Mouse (Mus musculus) cerebellum, adult 2 months (tissue): Measurements from ENCODE around the gene A230050P20Rik.

Experiments used
- CTCF ChIP-seq: fragments of 200-500 bp; IDR thresholded peaks from 2 replicates; pipeline ENCODE4 v1.5.1; 2011; ENCODE audit warnings: low read depth, mild to moderate bottlenecking, control low read depth, low read length, moderate library complexity, borderline replicate concordance; ENCODE audit not compliant: insufficient read depth
- POLR2A ChIP-seq: fragments of 200-500 bp; IDR thresholded peaks from 2 replicates; pipeline ENCODE4 v1.6.1; 2011; ENCODE audit warnings: low read length, control low read depth, borderline replicate concordance; ENCODE audit not compliant: insufficient read depth

DNA sequence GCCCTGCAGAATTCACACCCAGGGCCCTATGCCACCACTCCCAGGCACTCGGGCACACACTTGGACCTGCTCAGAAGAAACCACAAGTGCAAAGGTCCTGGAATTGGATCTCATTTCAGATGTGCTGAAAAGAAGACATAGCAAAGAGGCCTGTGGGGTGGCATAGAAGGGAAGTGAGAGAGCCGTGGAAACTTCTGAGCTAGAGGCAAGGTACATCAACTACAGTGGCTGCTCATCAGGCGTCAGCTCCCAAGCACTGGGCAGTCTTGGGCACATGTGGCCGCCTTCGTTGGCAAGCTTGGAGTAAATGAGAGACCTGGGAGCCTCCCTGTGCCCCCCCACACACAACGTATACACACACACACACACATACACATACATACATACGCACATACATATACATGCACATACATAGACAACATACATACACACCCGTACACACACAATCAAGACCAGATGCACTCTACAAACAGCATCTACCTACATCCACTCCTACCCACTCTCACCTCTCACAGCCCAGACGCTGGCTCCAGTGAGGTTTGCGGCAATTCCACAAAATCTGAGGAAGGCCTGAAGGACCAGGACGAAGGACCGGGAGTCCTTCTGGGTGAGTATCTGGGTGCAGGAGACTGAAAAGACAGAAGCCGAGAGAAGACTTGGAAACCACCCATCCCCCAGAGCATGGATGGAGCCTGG, 10.8 kb downstream of the A230050P20Rik start, which contains the start of gene Angptl6:
- TF ChIP-seq POLR2A (no peak), CTCF (no peak)
